Mouse (Mus musculus): Measurements from ENCODE around the gene Tmem170b.
"Not testable (repeated sequence)": the region's sequence is repeated elsewhere in the genome, so short reads cannot be mapped to it uniquely, and the experiment has no call there.

Gene Tmem170b

DNA sequence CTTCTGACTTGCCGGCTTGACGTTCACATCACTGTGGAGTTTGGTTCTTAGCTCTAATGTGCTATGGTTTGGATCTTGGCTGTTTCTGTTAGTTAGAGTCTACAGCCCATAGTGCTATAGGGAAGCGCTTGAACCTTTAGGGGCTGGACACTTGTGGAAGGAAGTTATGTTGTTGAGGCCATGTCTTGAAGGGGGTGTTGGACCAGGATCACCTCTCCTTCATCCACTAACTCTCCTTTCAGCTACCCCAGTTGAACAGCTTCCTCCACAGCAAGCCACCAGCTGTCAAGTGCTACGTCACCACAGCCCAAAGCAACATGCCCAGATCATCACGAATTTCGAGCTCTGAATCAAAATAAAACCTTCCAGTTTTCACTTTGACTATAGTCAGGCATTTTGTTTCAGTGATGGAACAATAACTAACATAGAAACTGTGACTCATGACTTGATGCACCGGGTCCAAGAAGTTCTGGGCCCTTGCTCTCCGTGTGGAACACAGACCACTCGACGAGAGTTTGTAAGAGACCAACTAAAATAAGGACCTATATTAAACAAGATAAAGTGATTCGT, 65.5 kb downstream of the Tmem170b start:
- no peak for DNase-seq

DNA sequence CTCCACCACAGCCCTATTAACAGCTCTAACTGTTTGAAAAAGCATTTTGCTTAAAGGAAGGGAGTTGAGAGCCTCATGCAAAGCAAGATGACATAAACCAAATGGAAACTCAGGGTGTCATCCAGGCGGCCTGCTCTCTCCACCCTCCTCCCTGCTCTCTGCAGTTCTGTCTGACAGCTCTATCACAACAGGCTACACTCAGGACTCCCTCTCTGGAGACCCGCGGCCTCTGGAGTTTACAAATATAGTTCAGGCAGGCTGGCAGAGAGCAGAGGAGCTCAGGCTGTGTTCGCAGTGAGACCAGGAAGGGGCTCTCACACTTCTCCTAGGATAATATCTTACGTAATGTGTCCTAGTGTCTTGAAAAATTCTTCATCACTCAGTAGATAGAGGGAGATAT, 67.2 kb downstream of the Tmem170b start:
- not testable (repeated sequence) for DNase-seq

DNA sequence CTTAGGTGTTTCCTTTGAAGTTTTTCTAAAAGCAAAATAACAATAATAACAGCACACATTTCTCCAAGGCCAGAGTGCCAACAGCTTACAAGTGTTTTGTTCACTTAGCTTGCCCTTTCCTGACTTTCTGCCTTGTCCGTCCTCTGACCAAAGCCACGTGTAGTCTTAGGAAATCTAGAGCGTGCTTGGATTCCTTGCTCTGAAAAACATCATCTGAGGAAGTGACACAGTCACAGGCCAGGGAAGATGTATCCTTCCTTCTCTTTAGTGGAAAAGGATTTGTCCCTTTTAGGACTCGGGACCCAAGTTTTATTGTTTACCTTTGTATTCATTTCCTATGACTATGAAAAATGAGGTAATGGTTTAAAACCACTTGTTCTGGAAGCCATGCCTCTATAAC, 67.8 kb downstream of the Tmem170b start:
- no peak for DNase-seq

DNA sequence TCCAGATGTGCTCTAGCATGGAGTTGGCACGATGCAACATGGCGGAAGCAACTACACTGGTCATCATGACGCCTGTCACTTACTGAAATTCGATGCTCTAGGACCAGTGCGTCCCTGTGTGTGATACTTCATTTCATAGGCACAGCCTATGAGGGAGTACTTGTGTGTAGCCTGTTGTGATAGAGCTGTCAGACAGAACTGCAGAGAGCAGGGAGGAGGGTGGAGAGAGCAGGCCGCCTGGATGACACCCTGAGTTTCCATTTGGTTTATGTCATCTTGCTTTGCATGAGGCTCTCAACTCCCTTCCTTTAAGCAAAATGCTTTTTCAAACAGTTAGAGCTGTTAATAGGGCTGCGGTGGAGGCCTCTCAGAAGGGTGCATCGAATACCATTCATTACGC, 68.9 kb downstream of the Tmem170b start:
- not testable (repeated sequence) for DNase-seq

DNA sequence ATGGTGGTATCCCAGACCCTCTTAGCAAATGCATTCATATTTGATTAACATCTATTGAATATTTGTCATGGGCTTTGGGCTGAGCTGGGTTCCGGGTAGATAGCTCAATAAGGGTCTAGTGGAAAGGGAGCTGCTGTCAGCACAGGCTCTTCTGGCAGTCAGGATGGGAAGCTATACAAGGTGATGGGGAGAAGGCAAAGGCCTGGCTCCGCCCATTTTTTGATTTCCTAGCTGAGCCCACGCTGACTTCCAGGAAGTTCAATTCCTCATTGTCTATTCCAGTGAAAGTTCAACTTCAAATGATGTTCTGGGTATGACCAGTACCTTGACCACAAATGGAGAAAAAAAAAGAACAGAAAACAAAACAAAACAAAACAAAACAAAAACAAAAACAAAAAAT, 69.8 kb downstream of the Tmem170b start:
- DNase-seq = no peak

DNA sequence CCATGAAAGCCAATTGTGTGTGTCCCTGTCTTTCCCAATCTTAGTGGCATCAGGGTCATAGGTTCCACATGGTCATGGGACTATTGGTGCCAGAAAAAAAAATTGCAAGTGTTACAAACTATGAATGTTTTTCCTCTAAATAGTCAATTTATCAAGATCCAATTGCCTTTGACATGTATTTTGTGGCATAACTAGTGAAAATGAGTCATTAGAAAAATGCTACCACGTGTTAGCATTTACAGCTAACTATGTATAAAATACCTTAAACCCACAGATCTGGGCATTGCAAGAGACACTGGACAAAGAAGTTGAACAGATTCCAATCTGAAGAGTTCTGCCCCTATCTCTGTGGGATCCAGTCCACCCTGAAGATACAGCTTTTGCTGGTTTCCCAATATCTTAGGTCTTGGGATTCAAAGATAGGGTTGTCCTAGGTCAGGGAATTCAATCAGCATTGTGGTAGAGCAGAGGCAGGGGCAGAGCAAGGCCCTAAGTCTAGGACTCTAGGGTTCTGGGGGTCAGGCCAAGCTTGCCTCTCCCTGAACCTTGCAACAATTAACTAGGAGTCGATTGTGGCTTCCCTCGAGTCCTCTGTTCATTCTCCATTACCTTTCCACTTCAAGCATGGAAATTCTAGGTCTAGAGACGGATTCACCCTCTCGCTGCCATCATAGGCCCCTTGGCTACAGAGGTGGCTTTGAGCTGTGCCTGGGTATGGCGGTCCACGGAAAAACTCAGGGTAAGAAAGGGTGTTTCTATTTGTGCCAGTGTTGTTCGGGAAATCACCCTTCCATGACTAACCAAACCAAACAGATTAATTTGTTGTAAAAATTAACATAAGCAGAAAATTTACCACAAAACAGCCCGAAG, 70.5 kb downstream of the Tmem170b start:
- no peak for DNase-seq

DNA sequence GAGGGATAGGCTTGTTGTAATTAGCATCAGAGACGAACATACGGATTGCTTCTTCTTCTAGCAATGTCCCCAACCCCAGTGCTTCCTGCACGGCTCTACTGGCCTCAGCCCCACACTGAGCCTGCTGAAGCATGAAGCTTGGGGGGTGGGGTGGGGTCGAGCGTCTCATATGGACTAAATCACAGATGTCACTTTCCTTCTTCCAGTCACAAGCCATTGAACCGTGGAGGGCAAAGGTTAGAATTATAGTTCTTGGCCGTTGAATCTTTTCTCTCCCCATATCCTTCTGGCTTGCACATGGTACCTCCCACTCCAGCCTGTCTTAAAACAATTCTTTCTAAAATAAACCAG, 71.1 kb downstream of the Tmem170b start:
- DNase-seq = no peak

DNA sequence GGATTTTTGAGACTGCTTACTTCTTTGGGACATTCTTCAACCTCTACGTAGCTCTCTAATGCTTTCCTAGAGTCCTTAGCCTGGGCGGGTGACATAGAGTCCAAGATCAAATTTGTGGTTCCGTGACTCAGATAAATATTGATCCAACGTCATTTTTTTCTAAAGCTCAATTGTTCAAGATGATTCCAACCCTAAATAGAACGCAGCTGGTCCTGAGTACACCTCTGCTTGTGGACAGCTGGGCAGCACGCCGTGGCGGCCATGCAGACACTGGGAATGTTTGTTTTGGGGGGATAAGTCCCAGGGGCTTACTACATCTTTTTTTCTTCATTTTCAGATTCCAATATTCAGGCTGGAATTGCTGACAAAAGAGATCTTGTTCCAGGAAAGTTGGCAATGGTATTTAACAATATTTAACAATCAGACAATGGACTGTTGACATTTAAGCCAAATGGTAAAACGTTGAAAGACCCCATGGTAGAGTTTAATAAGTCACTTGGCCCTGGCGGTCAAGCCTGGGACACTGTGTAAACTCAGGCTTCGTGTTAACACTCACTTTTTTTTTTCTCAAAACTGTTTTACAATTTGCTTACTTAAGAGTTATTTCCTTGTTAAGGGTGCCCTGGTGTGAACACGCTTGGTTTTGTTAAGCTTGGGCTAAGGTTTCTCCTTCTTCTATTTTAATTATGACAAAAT, 75.3 kb downstream of the Tmem170b start:
- DNase-seq = no peak

DNA sequence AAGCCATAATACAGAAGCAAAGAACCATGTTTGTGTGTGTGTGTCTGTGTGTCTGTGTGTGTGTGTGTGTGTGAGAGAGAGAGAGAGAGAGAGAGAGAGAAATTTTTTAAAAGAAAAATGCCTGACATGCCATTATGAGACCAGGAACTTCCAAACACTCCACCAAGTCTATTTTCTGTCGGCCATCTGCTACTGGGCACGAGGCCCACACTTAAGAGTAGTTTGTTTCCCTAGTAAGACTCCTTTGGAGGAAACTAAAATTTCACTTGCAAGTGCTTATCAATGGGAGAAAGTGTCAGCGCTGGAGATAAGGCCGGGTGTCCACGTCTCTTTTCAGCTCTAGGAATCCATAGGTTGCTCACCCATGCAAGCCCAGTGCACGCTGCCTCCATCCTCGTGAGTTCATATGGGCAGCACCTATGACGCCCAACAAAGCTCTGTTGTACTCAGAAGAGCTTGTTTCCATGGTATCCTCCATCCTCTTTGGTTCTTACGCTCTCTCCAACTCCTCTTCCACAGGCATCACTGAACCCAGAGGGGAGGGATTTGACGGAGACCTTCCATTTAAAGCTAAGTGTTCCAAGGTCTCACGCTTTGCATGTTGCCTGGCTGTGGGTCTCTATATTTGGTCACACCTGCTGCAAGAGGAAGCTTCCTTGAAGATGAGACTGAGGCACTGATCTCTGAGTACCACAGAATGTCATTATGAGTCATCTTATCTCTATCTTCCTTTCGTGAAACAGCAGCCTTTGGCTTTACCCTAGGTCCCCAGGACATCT, 76.8 kb downstream of the Tmem170b start:
- no peak for DNase-seq

DNA sequence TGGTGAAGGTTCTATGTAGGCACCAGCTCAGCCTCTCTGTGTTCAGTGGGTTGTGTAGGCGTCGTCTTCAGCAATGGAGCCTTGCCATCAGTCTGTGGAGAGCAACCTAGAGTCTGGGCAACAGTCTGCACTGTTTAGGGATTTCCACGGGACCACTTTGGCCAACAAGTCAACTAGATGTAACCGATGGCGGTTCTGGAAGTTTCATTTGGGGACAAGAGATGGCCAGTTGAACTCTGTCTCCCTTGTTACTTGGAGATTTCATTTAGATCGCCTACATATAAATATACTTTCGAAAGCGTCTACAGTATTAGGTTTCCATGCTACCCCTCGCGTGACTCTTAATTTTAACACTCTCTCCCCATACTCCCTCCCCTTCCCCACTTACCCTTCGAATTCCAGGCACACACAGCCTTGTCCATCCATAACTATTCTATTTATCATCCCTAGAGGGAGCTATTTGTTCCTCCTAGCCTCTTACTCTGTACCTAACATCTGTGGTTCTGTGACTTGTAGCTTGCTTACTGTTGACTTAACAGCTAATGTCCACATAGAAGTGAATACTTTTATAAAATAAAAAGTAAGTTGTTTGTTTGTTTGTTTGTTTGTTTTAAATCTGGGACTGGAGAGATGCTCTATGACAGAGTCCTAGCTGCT, 77.8 kb downstream of the Tmem170b start:
- DNase-seq = no peak

DNA sequence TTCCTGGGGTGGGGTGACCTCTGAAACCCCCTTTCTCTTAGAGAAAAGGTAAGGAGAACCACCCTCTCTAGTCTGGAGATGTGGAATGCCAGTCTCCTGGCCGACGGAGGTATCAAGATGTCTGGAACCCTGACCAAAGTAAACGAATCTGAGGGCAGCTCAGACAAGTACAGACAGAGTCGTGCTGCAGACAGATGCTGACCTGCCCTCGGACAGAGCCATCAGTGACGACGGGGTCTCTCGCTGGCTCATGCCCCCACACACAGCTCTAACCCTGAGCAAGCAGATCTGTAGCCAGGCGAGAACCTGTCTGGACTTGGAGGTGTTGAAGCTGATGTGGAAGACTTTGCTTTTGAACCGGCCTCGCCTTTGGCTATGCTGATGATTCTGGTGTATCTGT, 79.8 kb downstream of the Tmem170b start:
- DNase-seq = no peak

DNA sequence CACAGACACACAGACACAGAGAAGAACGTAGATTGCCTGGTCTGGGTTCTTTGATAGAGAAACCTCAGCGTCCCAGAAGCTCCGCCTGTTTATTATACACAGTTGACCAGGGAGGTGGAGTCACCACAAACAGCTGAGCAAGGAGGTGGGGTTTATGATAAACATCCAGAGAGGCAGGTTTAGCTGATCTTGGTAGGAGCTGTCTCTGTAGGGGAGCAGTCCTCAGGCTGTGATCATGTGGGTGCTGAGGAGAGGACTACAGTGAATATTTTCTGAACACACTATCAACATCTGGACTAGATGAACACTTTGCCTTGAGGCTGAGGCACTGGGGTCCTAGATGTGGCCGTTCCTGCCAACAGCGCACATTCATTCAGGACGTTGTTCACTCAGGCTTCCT, 83.3 kb downstream of the Tmem170b start:
- DNase-seq = no peak

DNA sequence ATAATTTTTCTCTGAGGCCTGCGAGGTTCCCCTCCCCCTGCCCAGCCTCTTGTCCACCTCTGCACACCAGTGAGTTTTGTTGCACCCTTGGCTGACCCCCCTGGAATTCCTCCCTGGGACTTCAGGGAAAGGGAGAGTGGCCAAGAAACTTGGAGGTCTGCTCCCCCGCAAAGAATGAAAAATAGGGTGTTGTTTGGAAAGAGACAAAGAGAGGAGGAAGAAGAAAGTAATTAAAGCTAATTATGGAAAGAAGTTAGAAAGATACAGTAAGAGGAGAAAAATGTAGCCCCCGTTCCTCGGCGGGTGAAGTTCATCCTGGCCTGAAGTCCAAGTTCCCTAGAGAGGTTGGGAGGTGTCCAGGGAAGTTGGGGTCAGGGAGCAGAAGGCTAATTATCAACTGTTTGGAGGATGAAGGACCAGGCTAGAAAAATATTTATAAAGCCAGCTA, 83.9 kb downstream of the Tmem170b start:
- no peak for DNase-seq

Measured in thymus, postnatal 4 days (tissue).